Mouse (Mus musculus): ENCODE data around the gene Vps54.

Gene Vps54

GRCm38 (mm10) chr11:21332639-21333295, 93.7 kb downstream of the Vps54 start:
- DNase-seq (ENCODE audit: low read depth in 1 of 2, low spot score in 2 of 2), result no peak

- no peak for DNase-seq (ENCODE audit: low read depth in 1 of 2, low spot score in 2 of 2)
These were observed 98.8 kb downstream of the Vps54 start for GRCm38 (mm10) chr11:21337855-21338254.

GRCm38 (mm10) chr11:21339088-21339487, 100.0 kb downstream of the Vps54 start:
- no peak for DNase-seq (ENCODE audit: low read depth in 1 of 2, low spot score in 2 of 2)

- DNase-seq (ENCODE audit: low read depth in 1 of 2, low spot score in 2 of 2), result no peak
These were observed 104.4 kb downstream of the Vps54 start for GRCm38 (mm10) chr11:21343490-21343889.

- no peak for DNase-seq (ENCODE audit: low read depth in 1 of 2, low spot score in 2 of 2)
These were observed 106.9 kb downstream of the Vps54 start for GRCm38 (mm10) chr11:21346020-21346419.

- no peak for DNase-seq (ENCODE audit: low read depth in 1 of 2, low spot score in 2 of 2)
These were observed 109.8 kb downstream of the Vps54 start for GRCm38 (mm10) chr11:21348890-21349289.

- no peak for DNase-seq (ENCODE audit: low read depth in 1 of 2, low spot score in 2 of 2)
These were observed 112.2 kb downstream of the Vps54 start for GRCm38 (mm10) chr11:21351296-21351695.

- no peak for DNase-seq (ENCODE audit: low read depth in 1 of 2, low spot score in 2 of 2)
These were observed 124.3 kb downstream of the Vps54 start for GRCm38 (mm10) chr11:21363144-21363940.

GRCm38 (mm10) chr11:21368466-21368865, 129.4 kb downstream of the Vps54 start:
- DNase-seq (ENCODE audit: low read depth in 1 of 2, low spot score in 2 of 2), result no peak

- no peak for DNase-seq (ENCODE audit: low read depth in 1 of 2, low spot score in 2 of 2)
These were observed 130.4 kb downstream of the Vps54 start for GRCm38 (mm10) chr11:21369248-21370016.

GRCm38 (mm10) chr11:21370399-21371121, 131.5 kb downstream of the Vps54 start:
- DNase-seq (ENCODE audit: low read depth in 1 of 2, low spot score in 2 of 2), result peak; percentile 16 to 44

Data from monocyte, adult 2 months (primary cell).